Mouse (Mus musculus): ENCODE results near the gene Gpr12. TPM values are rescaled to one million over a fixed set of nuclear protein-coding genes. Genes with fewer than 3 reads are reported as not detected.
"Not testable (repeated sequence)": the region's sequence is repeated elsewhere in the genome, so short reads cannot be mapped to it uniquely, and the experiment has no call there.

Gpr12 gene
- polyA plus RNA-seq, 1 experiment from 2014 or later = 0.18 TPM

- H3K27me3 ChIP-seq = no peaks in the 10 kb centered on the region
- H3K4me2 ChIP-seq (replicated peaks) = no peak overlapping the region
- H3K4me3 ChIP-seq = no peak overlapping the region
- H3K36me3 ChIP-seq = no peaks in the 10 kb centered on the region
- peaks cover 4% of the 10 kb centered on the region for H3K4me1 ChIP-seq
- 79% methylated on average over 5 of the region's 5 CpGs for WGBS
- no peak overlapping the region for H3K27ac ChIP-seq
- ATAC-seq (ENCODE audit: insufficient number of reproducible peaks, insufficient read depth, low FRiP score, low TSS enrichment) = no peak
- no peaks in the 10 kb centered on the region for H3K9me3 ChIP-seq
- H3K9ac ChIP-seq = no peak overlapping the region
These were observed 21.2 kb upstream of the Gpr12 start for GRCm38 (mm10) chr5:146606221-146606620.

GRCm38 (mm10) chr5:146599970-146600369 is 14.9 kb upstream of the Gpr12 start:
- no peak overlapping the region for H3K4me3 ChIP-seq
- H3K27ac ChIP-seq = no peak overlapping the region
- H3K4me2 ChIP-seq (replicated peaks) = no peak overlapping the region
- 73% methylated on average over 5 of the region's 5 CpGs for WGBS
- no peaks in the 10 kb centered on the region for H3K27me3 ChIP-seq
- H3K4me1 ChIP-seq = no peaks in the 10 kb centered on the region
- no peaks in the 10 kb centered on the region for H3K36me3 ChIP-seq
- H3K9me3 ChIP-seq = no peaks in the 10 kb centered on the region
- no peak overlapping the region for H3K9ac ChIP-seq
- no peak for ATAC-seq (ENCODE audit: insufficient number of reproducible peaks, insufficient read depth, low FRiP score, low TSS enrichment)

GRCm38 (mm10) chr5:146599216-146599615 is 14.2 kb upstream of the Gpr12 start:
- not testable (repeated sequence) for H3K9me3 ChIP-seq; H3K9ac ChIP-seq; ATAC-seq (ENCODE audit: insufficient number of reproducible peaks, insufficient read depth, low FRiP score, low TSS enrichment); H3K4me2 ChIP-seq (replicated peaks); H3K27me3 ChIP-seq; H3K4me3 ChIP-seq; H3K27ac ChIP-seq; H3K36me3 ChIP-seq; H3K4me1 ChIP-seq
- WGBS = 82% methylated on average over 7 of the region's 7 CpGs

GRCm38 (mm10) chr5:146598215-146599119 is 13.4 kb upstream of the Gpr12 start:
- WGBS = 89% methylated on average over 27 of the region's 27 CpGs
- Histone ChIP-seq H3K4me3 (no peak overlapping the region), H3K9me3 (no peaks in the 10 kb centered on the region), H3K36me3 (no peaks in the 10 kb centered on the region), H3K27me3 (no peaks in the 10 kb centered on the region), H3K9ac (no peak overlapping the region), H3K27ac (no peak overlapping the region), H3K4me1 (no peaks in the 10 kb centered on the region), H3K4me2 (replicated peaks) (no peak overlapping the region)
- ATAC-seq (ENCODE audit: insufficient number of reproducible peaks, insufficient read depth, low FRiP score, low TSS enrichment) = no peak

- Histone ChIP-seq H3K9ac (no peak overlapping the region), H3K27ac (no peak overlapping the region), H3K9me3 (no peaks in the 10 kb centered on the region), H3K36me3 (no peaks in the 10 kb centered on the region), H3K27me3 (no peaks in the 10 kb centered on the region), H3K4me3 (no peak overlapping the region), H3K4me2 (replicated peaks) (no peak overlapping the region), H3K4me1 (no peaks in the 10 kb centered on the region)
- ATAC-seq (ENCODE audit: insufficient number of reproducible peaks, insufficient read depth, low FRiP score, low TSS enrichment) = no peak
- 95% methylated on average over 10 of the region's 10 CpGs for WGBS
These were observed 12.4 kb upstream of the Gpr12 start for GRCm38 (mm10) chr5:146597503-146597874.

GRCm38 (mm10) chr5:146596612-146597502 is 11.8 kb upstream of the Gpr12 start:
- Histone ChIP-seq H3K36me3 (no peaks in the 10 kb centered on the region), H3K4me3 (no peak overlapping the region), H3K9ac (no peak overlapping the region), H3K4me2 (replicated peaks) (no peak overlapping the region), H3K27ac (no peak overlapping the region), H3K9me3 (no peaks in the 10 kb centered on the region), H3K4me1 (no peaks in the 10 kb centered on the region), H3K27me3 (no peaks in the 10 kb centered on the region)
- ATAC-seq (ENCODE audit: insufficient number of reproducible peaks, insufficient read depth, low FRiP score, low TSS enrichment) = no peak
- 78% methylated on average over 18 of the region's 18 CpGs for WGBS

GRCm38 (mm10) chr5:146592580-146592979 is 7.5 kb upstream of the Gpr12 start:
- Histone ChIP-seq H3K27ac (no peak overlapping the region), H3K36me3 (no peaks in the 10 kb centered on the region), H3K4me1 (no peaks in the 10 kb centered on the region), H3K9me3 (no peaks in the 10 kb centered on the region), H3K9ac (no peak overlapping the region), H3K4me2 (replicated peaks) (no peak overlapping the region), H3K4me3 (no peak overlapping the region), H3K27me3 (no peaks in the 10 kb centered on the region)
- WGBS = 57% methylated on average over 5 of the region's 5 CpGs
- ATAC-seq (ENCODE audit: insufficient number of reproducible peaks, insufficient read depth, low FRiP score, low TSS enrichment) = peak; percentile 54; the same call in 1 of the 2 replicates

GRCm38 (mm10) chr5:146591636-146592035 is 6.6 kb upstream of the Gpr12 start:
- WGBS = 77% methylated on average over 4 of the region's 4 CpGs
- no peak for ATAC-seq (ENCODE audit: insufficient number of reproducible peaks, insufficient read depth, low FRiP score, low TSS enrichment)
- H3K36me3 ChIP-seq = no peaks in the 10 kb centered on the region
- no peak overlapping the region for H3K4me3 ChIP-seq
- no peaks in the 10 kb centered on the region for H3K9me3 ChIP-seq
- H3K9ac ChIP-seq = no peak overlapping the region
- H3K27me3 ChIP-seq = 0 out of 2 replicates have a peak, but pooled peaks cover 6% of the 10 kb centered on the region
- no peak overlapping the region for H3K4me2 ChIP-seq (replicated peaks)
- H3K27ac ChIP-seq = no peak overlapping the region
- H3K4me1 ChIP-seq = no peaks in the 10 kb centered on the region

GRCm38 (mm10) chr5:146590987-146591386 is 5.9 kb upstream of the Gpr12 start:
- Histone ChIP-seq H3K27me3 (peaks cover 13% of the 10 kb centered on the region), H3K9me3 (no peaks in the 10 kb centered on the region)
- 70% methylated on average over 4 of the region's 4 CpGs for WGBS

GRCm38 (mm10) chr5:146586357-146587070 is 1.5 kb upstream of the Gpr12 start:
- H3K36me3 ChIP-seq = no peaks in the 10 kb centered on the region
- ATAC-seq (ENCODE audit: insufficient number of reproducible peaks, insufficient read depth, low FRiP score, low TSS enrichment) = no peak
- H3K27ac ChIP-seq = no peak overlapping the region
- H3K27me3 ChIP-seq = peaks cover 49% of the 10 kb centered on the region
- H3K4me3 ChIP-seq = no peak overlapping the region
- H3K9me3 ChIP-seq = no peaks in the 10 kb centered on the region
- H3K4me2 ChIP-seq (replicated peaks) = no peak overlapping the region
- peaks cover 9% of the 10 kb centered on the region; the same call in 1 of the 2 replicates for H3K4me1 ChIP-seq
- WGBS = 71% methylated on average over 8 of the region's 8 CpGs
- H3K9ac ChIP-seq = no peak overlapping the region

More at GRCm38 (mm10) chr5:146590987-146591386, 5.9 kb upstream of the Gpr12 start:
- no peaks in the 10 kb centered on the region for H3K36me3 ChIP-seq
- H3K4me1 ChIP-seq = no peaks in the 10 kb centered on the region
- ATAC-seq (ENCODE audit: insufficient number of reproducible peaks, insufficient read depth, low FRiP score, low TSS enrichment) = no peak
- no peak overlapping the region for H3K4me3 ChIP-seq
- no peak overlapping the region for H3K4me2 ChIP-seq (replicated peaks)
- no peak overlapping the region for H3K9ac ChIP-seq
- H3K27ac ChIP-seq = no peak overlapping the region

GRCm38 (mm10) chr5:146585307-146585651 is 240 bp upstream of the Gpr12 start:
- Histone ChIP-seq H3K9me3 (no peaks in the 10 kb centered on the region), H3K36me3 (no peaks in the 10 kb centered on the region), H3K4me1 (peaks cover 9% of the 10 kb centered on the region; the same call in 1 of the 2 replicates), H3K9ac (no peak overlapping the region), H3K4me2 (replicated peaks) (peak overlapping the region; percentile 97), H3K27me3 (peaks cover 49% of the 10 kb centered on the region), H3K27ac (no peak overlapping the region), H3K4me3 (peak overlapping the region; percentile 52)
- ATAC-seq (ENCODE audit: insufficient number of reproducible peaks, insufficient read depth, low FRiP score, low TSS enrichment) = no peak
- WGBS = 6% methylated on average over 10 of the region's 10 CpGs

All from embryonic facial prominence, embryonic 12.5 days (tissue).